Mouse (Mus musculus) layer of hippocampus, adult 2 months (tissue): ENCODE data around the gene 2810004N23Rik. TPM values are rescaled to one million over a fixed set of nuclear protein-coding genes. Genes with fewer than 3 reads are reported as not detected.
A peak's percentile ranks its signal among the peaks of the same experiment; 100 is the strongest.

ENCODE experiments used
- DNase-seq, 2 experiments: peaks; one replicate each; pipeline ENCODE4 v3.0.0; 2022; ENCODE audit warnings: low spot score in 2 of 2
- H3K27ac ChIP-seq: fragments of 200-600 bp; 2 replicates; pipeline ENCODE4 v1.8.1; 2022
- H3K4me3 ChIP-seq: fragments of 200-600 bp; 2 replicates; pipeline ENCODE4 v1.8.1; 2022; ENCODE audit warnings: mild to moderate bottlenecking
- CTCF ChIP-seq: fragments of 200-600 bp; conservative IDR thresholded peaks from 2 replicates; pipeline ENCODE4 v1.8.1; 2022; ENCODE audit warnings: antibody characterized with exemption, mild to moderate bottlenecking, moderate library complexity
- total RNA-seq, 2 experiments: library from RNA; stranded (reverse); gene quantifications; 2 replicates each; pipeline ENCODE4 v1.2.3; 2021

2810004N23Rik gene
- total RNA-seq, 2 experiments from 2014 or later = 21.8 to 24.8 TPM

DNA sequence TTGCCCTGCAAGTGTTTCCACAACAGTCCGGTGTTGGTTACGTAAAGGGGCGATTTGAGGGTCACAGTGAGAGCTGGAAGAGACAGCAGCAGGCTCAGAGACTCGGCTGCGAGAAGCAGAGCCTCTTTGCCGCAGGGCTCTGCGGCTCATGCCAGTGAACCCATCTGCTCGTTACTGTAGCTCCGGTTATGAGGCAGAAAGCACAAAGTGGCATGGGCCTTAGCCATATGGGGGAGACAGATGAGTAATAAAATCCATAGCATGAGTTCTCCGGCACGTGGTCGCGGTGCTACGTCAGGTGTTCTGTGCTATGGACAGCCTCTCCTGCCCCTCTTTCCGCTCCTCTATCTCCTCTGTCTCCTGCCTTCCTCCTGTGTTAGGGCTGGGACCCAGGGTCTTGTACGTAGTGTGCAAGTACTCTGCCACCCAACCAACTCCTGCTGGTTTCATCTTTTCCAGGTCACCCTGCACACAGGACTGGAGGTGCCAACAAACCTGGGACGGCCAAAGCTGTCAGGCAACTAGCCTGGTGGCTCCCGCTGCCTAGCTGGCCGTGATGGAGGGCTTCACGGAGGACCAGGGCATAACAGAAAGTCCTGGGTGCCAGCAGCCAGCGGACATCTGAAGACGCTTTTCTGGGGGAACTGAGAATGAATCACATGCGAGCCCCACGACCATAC is 34.2 kb downstream of the 2810004N23Rik start:
- peak; percentile 42 to 58 for DNase-seq
- 0 out of 2 replicates have a peak overlapping the region, but pooled peaks have one; percentile 18 for H3K27ac ChIP-seq
- no peak overlapping the region for H3K4me3 ChIP-seq
- TF ChIP-seq CTCF = no peak

DNA sequence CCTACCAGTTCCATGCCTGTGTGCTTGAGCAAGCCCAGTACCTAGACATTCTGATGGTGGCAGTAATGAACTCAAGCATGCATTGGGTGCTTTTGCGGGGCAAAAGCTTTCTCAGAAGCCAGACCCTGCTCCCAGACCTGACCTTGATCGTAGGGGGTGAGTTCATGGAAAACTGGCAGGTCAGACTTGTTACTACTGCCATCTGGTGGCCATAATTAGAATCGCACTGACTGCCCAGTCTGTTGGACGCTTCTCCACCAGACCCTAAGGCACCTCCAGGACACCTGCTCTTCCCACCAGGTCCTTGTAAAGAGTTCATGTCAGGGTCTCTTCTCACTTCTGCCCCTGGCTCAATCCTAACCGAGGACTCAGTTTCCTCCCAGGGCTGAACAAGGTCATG is 35.5 kb downstream of the 2810004N23Rik start:
- TF ChIP-seq CTCF = peak; percentile 94
- H3K27ac ChIP-seq = peak overlapping the region; percentile 57; the same call in 1 of the 2 replicates

DNA sequence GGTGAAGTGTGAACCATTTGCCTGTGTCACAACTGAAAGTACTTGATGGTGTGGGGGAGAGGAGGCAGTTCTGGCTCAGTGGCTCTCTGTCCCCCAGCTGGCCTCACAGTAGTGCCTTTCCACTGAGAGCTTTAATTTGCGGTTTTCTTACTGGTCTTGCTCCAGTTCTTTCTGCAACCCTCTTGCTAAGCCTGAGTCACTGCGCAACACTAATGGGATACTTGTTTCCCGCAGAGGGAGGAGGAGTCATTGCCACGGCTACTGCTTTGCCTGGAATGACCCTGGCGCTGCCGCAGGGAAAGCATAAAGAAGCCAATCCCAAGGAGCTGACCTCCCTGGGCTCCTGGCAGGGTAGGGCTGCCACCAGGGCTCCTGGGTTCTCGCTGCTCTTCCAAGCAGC is 36.3 kb downstream of the 2810004N23Rik start:
- DNase-seq = peak in 1 of 2 experiments; percentile 22
- TF ChIP-seq CTCF = no peak
- peak overlapping the region; percentile 57; the same call in 1 of the 2 replicates for H3K27ac ChIP-seq
- no peak overlapping the region for H3K4me3 ChIP-seq

More for the DNA sequence above, 35.5 kb downstream of the 2810004N23Rik start:
- no peak overlapping the region for H3K4me3 ChIP-seq
- peak; percentile 16 to 61 for DNase-seq

DNA sequence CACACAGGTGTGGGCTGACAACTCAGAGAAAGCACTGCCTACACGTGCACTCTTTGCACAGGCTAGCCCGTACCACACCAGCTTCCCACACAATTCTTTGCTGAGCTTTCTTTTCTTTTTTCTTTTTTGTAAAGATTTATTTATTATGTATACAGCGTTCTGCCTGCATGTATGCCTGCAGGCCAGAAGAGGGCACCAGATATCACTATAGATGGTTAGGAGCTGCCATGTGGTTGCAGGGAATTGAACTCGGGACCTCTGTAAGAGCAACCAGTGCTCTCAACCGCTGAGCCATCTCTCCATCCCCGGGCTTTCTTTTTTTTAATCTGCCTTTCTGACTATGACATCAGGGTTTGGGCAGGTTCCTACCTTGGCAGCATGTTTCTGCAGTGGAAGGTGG is 39.4 kb downstream of the 2810004N23Rik start:
- DNase-seq = no peak
- peak; percentile 60 for TF ChIP-seq CTCF
- H3K4me3 ChIP-seq = no peak overlapping the region
- no peak overlapping the region for H3K27ac ChIP-seq

DNA sequence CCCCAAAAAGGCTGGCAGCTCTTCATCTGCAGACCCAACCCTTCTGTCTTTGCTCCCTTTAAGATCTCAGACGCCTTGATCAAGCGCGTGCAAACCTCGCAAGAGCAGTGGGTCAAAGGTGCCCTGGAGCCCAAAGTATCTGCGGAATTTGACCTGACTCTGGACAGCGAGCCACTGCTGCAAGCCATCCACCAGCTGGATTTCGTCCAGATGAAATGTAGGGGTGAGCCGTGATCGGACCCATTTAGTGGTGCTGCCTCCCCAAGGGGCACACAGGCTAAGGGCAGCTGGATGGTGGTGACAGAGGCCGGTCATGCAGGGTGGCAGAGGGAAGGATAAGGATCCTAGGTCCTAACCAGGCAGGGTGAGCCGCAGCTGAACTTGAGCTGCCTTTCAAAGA is 42.8 kb downstream of the 2810004N23Rik start:
- no peak for TF ChIP-seq CTCF
- no peak overlapping the region for H3K4me3 ChIP-seq
- H3K27ac ChIP-seq = no peak overlapping the region
- no peak for DNase-seq

DNA sequence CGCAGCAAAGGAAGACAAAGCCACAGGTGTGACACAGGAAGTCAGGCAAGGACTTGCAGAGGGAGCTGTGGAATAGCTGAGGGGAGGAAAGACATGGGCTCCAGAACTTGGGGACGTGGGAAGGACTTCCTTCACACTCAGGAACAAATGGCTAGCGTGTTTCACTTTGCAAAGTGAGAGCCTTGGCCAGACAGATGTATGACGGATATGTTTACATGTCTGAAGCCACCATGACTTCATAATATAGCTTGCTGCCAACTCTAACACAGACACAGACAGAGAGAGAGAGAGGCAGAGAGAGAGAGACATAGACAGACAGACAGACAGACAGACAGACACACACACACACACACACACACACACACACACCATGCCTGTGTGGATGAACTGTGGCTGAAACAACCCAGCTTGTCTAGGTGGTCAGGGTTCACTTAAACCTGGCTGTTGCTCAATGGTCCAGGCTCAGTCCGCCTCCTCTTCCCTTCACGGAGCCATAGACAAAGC is 43.3 kb downstream of the 2810004N23Rik start:
- Histone ChIP-seq H3K4me3 (no peak overlapping the region), H3K27ac (no peak overlapping the region)
- no peak for DNase-seq
- TF ChIP-seq CTCF = no peak

DNA sequence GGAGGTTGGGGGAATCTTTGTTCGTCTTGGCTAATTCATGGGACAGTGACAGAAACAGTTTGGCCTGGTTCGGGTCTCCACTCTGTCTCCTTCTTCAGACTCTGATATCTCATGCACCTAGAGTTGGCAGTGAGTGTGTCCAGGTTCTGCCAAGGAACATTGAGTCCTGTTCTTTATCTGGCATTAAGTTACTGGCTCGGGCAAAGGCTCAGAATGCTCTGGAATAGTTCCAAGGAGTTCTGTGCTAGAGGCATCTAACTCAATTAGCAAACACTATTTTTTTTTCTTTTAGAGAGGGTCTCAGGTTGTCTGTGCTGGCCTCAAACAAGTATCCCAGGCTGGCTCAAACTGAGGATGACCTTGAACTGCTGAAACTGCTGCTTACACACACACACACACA is 45.6 kb downstream of the 2810004N23Rik start:
- no peak for DNase-seq

DNA sequence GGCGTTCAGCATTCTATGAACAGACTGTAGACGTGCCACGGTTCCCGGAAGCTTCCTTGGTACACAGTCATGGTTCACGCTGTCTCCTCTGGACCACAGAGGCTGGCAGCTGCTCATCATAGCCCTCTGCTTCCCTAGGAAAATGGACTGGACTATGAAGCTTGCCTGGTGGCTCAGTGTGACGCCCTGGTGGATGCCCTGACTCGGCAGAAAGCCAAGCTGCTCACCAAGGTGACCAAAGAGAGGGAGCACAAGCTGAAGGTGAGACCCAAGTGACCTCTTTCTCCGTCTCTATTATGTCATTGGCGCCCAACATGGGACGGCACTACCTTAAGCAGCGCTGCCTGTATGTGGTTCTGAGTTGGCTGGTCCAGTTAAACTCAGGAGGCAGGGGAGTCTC is 46.1 kb downstream of the 2810004N23Rik start:
- no peak overlapping the region for H3K27ac ChIP-seq
- no peak overlapping the region for H3K4me3 ChIP-seq
- DNase-seq = no peak
- no peak for TF ChIP-seq CTCF

More for the DNA sequence above, 45.6 kb downstream of the 2810004N23Rik start:
- Histone ChIP-seq H3K27ac (no peak overlapping the region), H3K4me3 (no peak overlapping the region)
- no peak for TF ChIP-seq CTCF

DNA sequence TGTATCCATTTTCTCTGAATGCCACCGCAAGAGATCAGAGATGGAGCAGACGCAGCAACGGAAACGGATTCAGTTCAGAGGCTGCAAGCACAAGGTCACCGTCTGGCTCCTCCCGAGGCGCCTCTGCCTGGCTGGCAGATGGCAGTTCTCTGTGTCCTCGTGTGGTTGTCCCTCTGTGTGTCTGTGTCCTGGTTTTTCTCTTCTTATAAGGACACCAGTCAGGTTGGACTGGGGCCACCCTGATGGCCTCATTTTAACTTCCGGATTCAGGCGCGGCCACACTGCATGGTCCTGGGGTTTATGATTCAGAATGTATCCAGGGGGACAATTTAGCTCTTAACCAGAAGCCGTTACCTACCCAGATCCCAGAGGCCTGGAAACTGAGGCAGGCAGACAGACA is 47.0 kb downstream of the 2810004N23Rik start:
- no peak for TF ChIP-seq CTCF
- H3K27ac ChIP-seq = no peak overlapping the region
- H3K4me3 ChIP-seq = no peak overlapping the region
- DNase-seq = no peak

DNA sequence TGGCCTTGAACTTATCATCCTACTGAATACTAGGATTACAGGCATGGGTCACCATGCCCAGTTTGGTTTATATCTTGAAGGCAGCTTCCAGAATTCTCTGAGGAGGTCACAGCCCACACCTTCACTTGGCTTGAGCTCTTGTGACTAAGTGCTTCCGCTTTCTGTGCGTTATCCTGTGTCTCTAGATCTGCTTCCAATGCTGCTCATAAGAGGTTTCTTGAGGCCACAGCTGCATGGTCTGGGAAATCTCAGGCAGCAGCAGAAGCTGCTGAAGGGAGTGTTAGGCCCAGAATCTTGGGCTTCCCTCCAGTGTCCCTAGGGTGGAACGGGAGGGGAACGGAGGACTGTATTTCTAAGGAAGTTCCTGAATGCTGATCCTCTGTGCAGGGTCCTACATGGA is 49.6 kb downstream of the 2810004N23Rik start:
- Histone ChIP-seq H3K4me3 (no peak overlapping the region), H3K27ac (no peak overlapping the region)
- no peak for DNase-seq
- no peak for TF ChIP-seq CTCF

DNA sequence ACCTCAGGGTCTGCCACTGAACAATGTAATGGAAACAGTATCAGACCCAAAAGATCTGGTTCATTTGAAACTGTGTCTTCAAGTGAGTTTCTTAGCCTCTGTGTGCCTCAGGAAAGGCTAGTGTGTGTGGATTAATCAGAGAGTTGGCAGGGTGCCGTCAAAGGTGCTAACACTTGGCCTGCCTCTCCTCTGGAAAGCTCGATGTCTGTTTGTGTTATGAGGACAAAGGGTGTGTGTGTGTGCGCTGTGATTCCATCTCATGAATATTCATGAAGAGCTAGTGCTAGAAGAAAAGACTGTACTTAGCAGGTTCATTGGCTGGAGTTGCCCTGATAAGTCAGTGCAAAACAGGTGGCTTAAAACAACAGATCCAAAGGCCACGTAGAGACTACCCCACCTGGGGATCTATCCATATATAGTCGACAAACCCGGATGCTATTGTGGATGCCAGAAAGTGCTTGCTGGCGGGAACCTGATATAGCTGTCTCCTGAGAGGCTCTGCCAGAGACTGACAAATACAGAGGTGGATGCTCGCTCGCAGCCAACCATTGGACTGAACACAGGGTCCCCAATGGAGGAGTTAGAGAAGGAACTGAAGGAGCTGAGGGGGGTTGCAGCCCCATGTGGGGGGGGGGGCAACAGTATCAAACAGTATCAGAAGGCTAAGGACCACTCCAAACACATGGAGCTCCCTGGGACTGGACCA is 52.1 kb downstream of the 2810004N23Rik start:
- TF ChIP-seq CTCF = no peak
- DNase-seq = no peak
- Histone ChIP-seq H3K4me3 (no peak overlapping the region), H3K27ac (no peak overlapping the region)

DNA sequence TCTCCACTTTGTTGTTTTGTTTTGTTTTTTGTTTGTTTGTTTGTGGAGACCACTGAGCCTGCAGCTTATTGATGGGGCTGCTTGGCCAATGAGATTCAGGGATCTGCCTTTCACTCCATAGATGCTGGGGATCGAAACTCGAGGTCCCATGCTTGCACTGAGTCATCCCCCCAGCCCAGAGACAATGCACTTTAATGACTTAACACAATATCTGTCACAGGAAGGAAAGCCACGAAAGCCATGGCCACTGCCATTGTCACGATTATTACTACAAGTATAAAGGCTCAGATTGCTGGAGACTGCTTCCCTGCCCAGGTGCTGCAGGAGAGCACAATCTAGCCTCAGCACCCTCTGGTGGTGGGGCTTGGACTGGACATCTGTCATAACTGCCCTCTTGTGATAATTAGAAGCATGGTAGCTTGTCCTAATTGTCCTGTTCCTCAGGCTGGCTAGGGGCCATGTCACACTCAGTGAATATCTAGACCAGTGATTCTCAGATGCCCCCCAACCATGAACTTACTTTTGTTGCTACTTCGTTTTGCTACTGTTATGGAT is 52.8 kb downstream of the 2810004N23Rik start:
- DNase-seq = no peak
- peak; percentile 63 for TF ChIP-seq CTCF
- no peak overlapping the region for H3K4me3 ChIP-seq
- H3K27ac ChIP-seq = no peak overlapping the region

DNA sequence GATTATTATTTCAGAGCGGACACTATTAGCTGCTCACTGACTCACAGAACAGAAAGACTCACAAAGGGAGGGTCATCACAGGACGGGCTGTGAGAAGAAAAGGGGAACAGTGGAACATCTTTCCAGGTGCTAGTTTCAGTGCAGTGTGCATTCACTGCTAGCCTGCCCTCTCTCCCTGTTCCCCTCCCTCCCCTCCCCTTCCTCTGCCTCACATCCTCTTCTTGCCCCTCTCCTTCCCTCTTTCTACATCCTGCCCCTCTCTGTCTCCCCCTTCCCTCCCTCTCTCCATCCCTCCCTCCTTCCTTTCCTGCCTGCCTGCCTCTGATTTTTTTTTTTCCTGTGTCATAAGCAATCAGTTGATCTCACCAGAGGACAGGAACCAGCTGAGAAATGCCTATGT is 53.5 kb downstream of the 2810004N23Rik start:
- no peak for TF ChIP-seq CTCF
- no peak for DNase-seq
- no peak overlapping the region for H3K4me3 ChIP-seq
- H3K27ac ChIP-seq = no peak overlapping the region
